Mouse (Mus musculus) myocyte (in vitro differentiated cells): Measurements from ENCODE around the gene Klhdc8a.

ENCODE experiments used
- CEBPB ChIP-seq: IDR thresholded peaks from 2 replicates; pipeline ENCODE4 v1.6.1; 2011; ENCODE audit warnings: mild to moderate bottlenecking, moderate library complexity; ENCODE audit not compliant: poor library complexity, insufficient read depth, severe bottlenecking
- E2F4 ChIP-seq: IDR thresholded peaks from one replicate; pipeline ENCODE4 v1.6.1; 2011; ENCODE audit warnings: mild to moderate bottlenecking, control low read depth, moderate library complexity; ENCODE audit not compliant: insufficient read depth
- MAX ChIP-seq: IDR thresholded peaks from one replicate; pipeline ENCODE4 v1.6.1; 2011; ENCODE audit warnings: low read depth, mild to moderate bottlenecking, control low read depth
- MYOD1 ChIP-seq, 3 experiments: IDR thresholded peaks; one replicate each; pipeline ENCODE4 v1.6.1; 2011; ENCODE audit warnings: control low read depth in 2 of 3, low read depth in 2 of 3, mild to moderate bottlenecking in 2 of 3, moderate library complexity in 1 of 3; ENCODE audit not compliant: insufficient read length in 2 of 3, control insufficient read depth in 1 of 3
- MYOG ChIP-seq, 3 experiments: IDR thresholded peaks; one replicate each; pipeline ENCODE4 v1.6.1; 2011; ENCODE audit warnings: control low read depth in 2 of 3, low read depth in 2 of 3, mild to moderate bottlenecking in 2 of 3; ENCODE audit not compliant: insufficient read length in 2 of 3, control insufficient read depth in 1 of 3, insufficient read depth in 1 of 3
- POLR2A ChIP-seq: IDR thresholded peaks from one replicate; pipeline ENCODE4 v1.6.1; 2011; ENCODE audit warnings: low read depth, mild to moderate bottlenecking, control low read depth, moderate library complexity; ENCODE audit not compliant: insufficient read length
- SRF ChIP-seq: IDR thresholded peaks from one replicate; pipeline ENCODE4 v1.6.1; 2011; ENCODE audit warnings: low read depth; ENCODE audit not compliant: control insufficient read depth, insufficient read length
- TCF12 ChIP-seq: IDR thresholded peaks from one replicate; pipeline ENCODE4 v1.6.1; 2011; ENCODE audit warnings: mild to moderate bottlenecking, control low read depth; ENCODE audit not compliant: poor library complexity, insufficient read depth, severe bottlenecking
- TCF3 ChIP-seq: IDR thresholded peaks from one replicate; pipeline ENCODE4 v1.6.1; 2011; ENCODE audit warnings: low read depth, control low read depth; ENCODE audit not compliant: insufficient read length
- USF1 ChIP-seq: IDR thresholded peaks from one replicate; pipeline ENCODE4 v1.6.1; 2011; ENCODE audit warnings: low read depth, mild to moderate bottlenecking, control low read depth, moderate library complexity

DNA sequence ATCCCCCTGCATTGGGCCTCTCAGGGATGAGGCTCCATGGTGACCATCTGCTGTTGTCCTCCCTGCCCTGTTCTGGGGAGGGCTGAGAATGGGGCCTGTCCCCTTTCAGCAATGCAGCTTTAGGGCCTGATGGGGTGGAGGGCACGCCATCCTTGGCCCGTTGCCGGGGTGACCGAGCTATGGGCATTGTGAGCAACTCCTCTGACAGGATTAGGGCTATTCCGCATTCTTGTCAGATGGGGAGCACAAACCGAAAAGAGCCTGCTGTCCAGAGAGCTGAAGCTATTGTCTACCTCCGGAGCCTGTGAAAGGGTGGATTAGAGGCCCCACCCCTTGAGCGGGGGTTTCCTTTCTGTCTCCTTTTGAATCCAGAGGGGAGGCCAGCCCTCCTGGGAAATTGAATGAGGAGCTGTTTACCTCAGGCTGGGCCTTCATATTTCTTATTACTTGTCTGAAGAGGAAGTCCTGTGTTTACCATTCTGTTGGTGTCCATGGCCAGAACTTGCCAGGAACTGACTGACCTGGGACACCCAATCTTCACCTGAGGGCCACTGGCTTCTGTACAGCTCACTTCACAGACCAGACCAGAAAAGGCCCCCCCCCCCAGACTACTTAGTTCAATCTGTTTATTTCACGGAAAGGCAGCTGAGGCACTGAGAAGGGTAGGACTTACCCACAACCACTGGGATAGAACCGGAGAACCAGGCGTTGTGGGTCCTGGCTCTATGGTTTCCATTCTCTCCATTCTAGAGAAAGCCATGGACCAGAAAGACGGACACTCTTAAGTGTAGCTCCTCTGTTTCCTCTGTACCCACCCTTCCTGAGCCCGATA, 24.5 kb downstream of the Klhdc8a start:
- TF ChIP-seq MYOD1 (IDR thresholded peaks at IDR 0.05; ENCODE audit: control insufficient read depth in 1 of 3, insufficient read length in 2 of 3, low read depth in 2 of 3) (no peak), CEBPB (no peak), POLR2A (no peak), MAX (no peak), MYOG (IDR thresholded peaks at IDR 0.05; ENCODE audit: control insufficient read depth in 1 of 3, insufficient read depth in 1 of 3, insufficient read length in 2 of 3, low read depth in 2 of 3) (no peak), E2F4 (no peak), USF1 (no peak), TCF12 (no peak), TCF3 (no peak), SRF (no peak)
